Mouse (Mus musculus) thymus, adult 2 months (tissue): ENCODE results near the gene Ftcd.

ENCODE experiments used
- CTCF ChIP-seq: fragments of 200-500 bp; IDR thresholded peaks from 2 replicates; pipeline ENCODE4 v1.5.1; 2012; ENCODE audit warnings: mild to moderate bottlenecking, control low read depth, low read length, moderate library complexity, borderline replicate concordance; ENCODE audit not compliant: control insufficient read depth, poor library complexity, insufficient read depth; ENCODE audit errors: extremely low read depth
- POLR2A ChIP-seq: fragments of 200-500 bp; IDR thresholded peaks from 2 replicates; pipeline ENCODE4 v1.6.1; 2012; ENCODE audit warnings: mild to moderate bottlenecking, low read length, control low read depth, moderate library complexity; ENCODE audit not compliant: control insufficient read depth, poor library complexity, insufficient read depth; ENCODE audit errors: extremely low read depth

GRCm38 (mm10) chr10:76596338-76596737 is 20.9 kb downstream of the Ftcd start:
- TF ChIP-seq CTCF (no peak), POLR2A (no peak)
